Mouse (Mus musculus) heart, adult 11 months (tissue): ENCODE measurements around the gene Cd3eap.

ENCODE experiments used
- DNase-seq: peaks from one replicate; pipeline ENCODE4 v3.0.0; 2022

The Cd3eap gene

GRCm38 (mm10) chr7:19306819-19307738 is 52.2 kb downstream of the Cd3eap start:
- DNase-seq: peak; percentile 95
